ENCODE assay signal across 8 mouse cellular contexts in the genomic region with DNA sequence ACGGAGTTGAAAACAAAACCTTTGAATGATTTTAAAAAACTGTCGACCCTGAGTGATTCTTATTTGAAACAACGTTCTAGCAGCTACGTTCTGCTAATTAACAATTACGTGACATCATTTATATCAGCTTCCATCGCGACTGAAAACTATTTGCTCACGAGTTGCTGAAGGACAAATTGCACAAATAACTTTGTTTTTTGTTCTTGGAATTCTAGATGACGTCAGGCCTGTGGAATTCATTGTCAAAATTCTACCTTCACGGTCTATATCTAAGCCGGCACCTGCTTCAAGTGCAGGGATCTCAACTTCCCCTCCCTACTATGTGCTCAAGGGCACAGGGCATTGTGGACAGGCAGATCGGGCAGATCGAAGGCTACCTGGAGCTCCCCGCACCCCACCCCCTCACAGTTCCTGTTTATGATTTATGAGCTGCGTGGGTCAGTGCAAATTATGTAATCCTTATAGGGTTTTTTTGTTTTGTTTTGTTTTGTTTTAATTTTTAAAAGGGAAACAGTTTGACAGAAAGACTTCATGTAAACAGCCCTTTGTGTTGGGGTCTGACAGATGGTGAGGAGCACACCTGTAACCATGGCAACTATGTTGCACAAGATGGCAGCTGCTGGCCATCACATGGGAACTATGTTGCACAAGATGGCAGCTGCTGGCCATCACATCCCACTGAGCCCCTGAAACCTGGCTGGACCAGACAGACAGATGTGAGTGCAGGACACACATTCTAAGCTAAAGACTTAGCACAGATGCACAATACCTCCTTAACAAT. TPM values are rescaled to one million over a fixed set of nuclear protein-coding genes. Genes with fewer than 3 reads are reported as not detected.
DNase-seq lines count a peak whose midpoint lies in the region; ATAC-seq and TF ChIP-seq lines count a peak whose summit lies in the region.

No protein-coding gene starts in this region.

- H3K4me1 ChIP-seq in heart, embryonic 13.5 days = peaks cover 61% of the 10 kb centered on the region
- peaks cover 40% of the 10 kb centered on the region for H3K4me1 ChIP-seq in embryonic fibroblast, embryonic 13.5 days (ENCODE audit: control insufficient read depth, insufficient read depth, low read length)
- peaks cover 37% of the 10 kb centered on the region for H3K4me1 ChIP-seq in kidney, embryonic 16.5 days (ENCODE audit: insufficient read depth, low read length)
- peaks cover 11% of the 10 kb centered on the region for H3K4me1 ChIP-seq in midbrain, embryonic 13.5 days (replicated peaks)

- DNase-seq in heart, adult 9 months (ENCODE audit: low spot score in 2 of 2) = no peak
- DNase-seq in B cell, adult 2 months = no peak
- DNase-seq in adipocyte (ENCODE audit: low spot score) = no peak
- no peak for DNase-seq in MN1 (ENCODE audit: low spot score)

- TF ChIP-seq CTCF in embryonic fibroblast, embryonic 13.5 days (IDR thresholded peaks at IDR 0.05; ENCODE audit: borderline replicate concordance, insufficient read depth, low read length) = no peak

- peak overlapping the region; percentile 93 for H3K27ac ChIP-seq in heart, embryonic 13.5 days (replicated peaks)
- H3K27ac ChIP-seq in embryonic fibroblast, embryonic 13.5 days (ENCODE audit: insufficient read depth, low read length) = peak overlapping the region; percentile 34
- H3K27ac ChIP-seq in kidney, embryonic 16.5 days (ENCODE audit: low read length) = peak overlapping the region; percentile 67
- peak overlapping the region; percentile 40; the same call in 1 of the 2 replicates for H3K27ac ChIP-seq in midbrain, embryonic 13.5 days

- no peaks in the 10 kb centered on the region for H3K27me3 ChIP-seq in heart, embryonic 13.5 days (replicated peaks)
- no peaks in the 10 kb centered on the region for H3K27me3 ChIP-seq in kidney, embryonic 16.5 days (ENCODE audit: insufficient read depth, low read length)
- H3K27me3 ChIP-seq in midbrain, embryonic 13.5 days = no peaks in the 10 kb centered on the region

- no peak overlapping the region for H3K4me2 ChIP-seq in heart, embryonic 13.5 days
- no peak overlapping the region for H3K4me2 ChIP-seq in kidney, embryonic 16.5 days (replicated peaks; ENCODE audit: low read depth, low read length)
- H3K4me2 ChIP-seq in midbrain, embryonic 13.5 days (replicated peaks) = no peak overlapping the region

- 55% methylated on average over 15 of the region's 15 CpGs for WGBS in heart, embryonic 13.5 days
- 49% methylated on average over 15 of the region's 15 CpGs for WGBS in kidney, embryonic 16.5 days
- WGBS in midbrain, embryonic 13.5 days = 79% methylated on average over 15 of the region's 15 CpGs

- H3K9me3 ChIP-seq in heart, embryonic 13.5 days = no peaks in the 10 kb centered on the region
- H3K9me3 ChIP-seq in kidney, embryonic 16.5 days (ENCODE audit: low read length) = no peaks in the 10 kb centered on the region
- H3K9me3 ChIP-seq in midbrain, embryonic 13.5 days = no peaks in the 10 kb centered on the region

- no peak for ATAC-seq in heart, embryonic 13.5 days (ENCODE audit: extremely low read depth, insufficient number of reproducible peaks, low FRiP score, low TSS enrichment)
- ATAC-seq in kidney, embryonic 16.5 days (ENCODE audit: low FRiP score, low TSS enrichment) = no peak
- peak; percentile 74; the same call in 1 of the 2 replicates for ATAC-seq in midbrain, embryonic 13.5 days

- no peak for TF ChIP-seq POLR2A in embryonic fibroblast, embryonic 13.5 days (IDR thresholded peaks at IDR 0.05; ENCODE audit: low read depth, low read length)

- H3K36me3 ChIP-seq in heart, embryonic 13.5 days = no peaks in the 10 kb centered on the region
- no peaks in the 10 kb centered on the region for H3K36me3 ChIP-seq in kidney, embryonic 16.5 days (ENCODE audit: insufficient read depth, low read length)
- H3K36me3 ChIP-seq in midbrain, embryonic 13.5 days = no peaks in the 10 kb centered on the region

- H3K4me3 ChIP-seq in heart, embryonic 13.5 days = no peak overlapping the region
- H3K4me3 ChIP-seq in embryonic fibroblast, embryonic 13.5 days (ENCODE audit: insufficient read depth, low read length) = no peak overlapping the region
- no peak overlapping the region for H3K4me3 ChIP-seq in kidney, embryonic 16.5 days (ENCODE audit: low read length)
- H3K4me3 ChIP-seq in midbrain, embryonic 13.5 days (replicated peaks) = no peak overlapping the region

- peak overlapping the region; percentile 60 for H3K9ac ChIP-seq in heart, embryonic 13.5 days
- H3K9ac ChIP-seq in kidney, embryonic 16.5 days (replicated peaks; ENCODE audit: low read length) = no peak overlapping the region
- no peak overlapping the region for H3K9ac ChIP-seq in midbrain, embryonic 13.5 days (replicated peaks)

RNA-seq across cellular contexts. Expression of a gene that starts 21.2 kb away (rescaled TPM):
- 124 and 129 TPM in 2 replicates for polyA plus RNA-seq in heart, embryonic 13.5 days (2015; fragmentation: Nextera tagmentation; extraction: Ambion mirVana)
- polyA plus RNA-seq in embryonic fibroblast, embryonic 13.5 days (2011; ENCODE audit: insufficient read length, low read depth, missing spikeins) = 268 and 320 TPM in 2 replicates
- polyA plus RNA-seq in kidney, embryonic 16.5 days (2015; fragmentation: Nextera tagmentation; extraction: Ambion mirVana) = 142 TPM in 2 replicates
- 86.0 and 88.2 TPM in 2 replicates for polyA plus RNA-seq in midbrain, embryonic 13.5 days (2015; fragmentation: Nextera tagmentation; extraction: Ambion mirVana)

RNA-seq across cellular contexts. Expression of a gene that starts 57.1 kb away (rescaled TPM):
- polyA plus RNA-seq in heart, embryonic 13.5 days (2015; fragmentation: Nextera tagmentation; extraction: Ambion mirVana) = 0.79 and 1.2 TPM in 2 replicates
- 0.20 TPM in 1 of 2 replicates, not detected in the other for polyA plus RNA-seq in embryonic fibroblast, embryonic 13.5 days (2011; ENCODE audit: insufficient read length, low read depth, missing spikeins)
- polyA plus RNA-seq in kidney, embryonic 16.5 days (2015; fragmentation: Nextera tagmentation; extraction: Ambion mirVana) = 0.22 and 0.30 TPM in 2 replicates
- 0.63 and 0.71 TPM in 2 replicates for polyA plus RNA-seq in midbrain, embryonic 13.5 days (2015; fragmentation: Nextera tagmentation; extraction: Ambion mirVana)

Comparison
In these comparisons a context has a peak if more than half of its experiments do, and no peak if none do; other contexts are left out.
1. H3K27ac ChIP-seq: peak in every context shown above with its lines; median percentile 93 in heart, embryonic 13.5 days; 67 in kidney, embryonic 16.5 days; 40 in midbrain, embryonic 13.5 days; 34 in embryonic fibroblast, embryonic 13.5 days.